Mouse (Mus musculus) frontal cortex, postnatal 36 days (tissue): Measurements from ENCODE around the gene Kif21b.

Experiments
- DNase-seq, 2 experiments: peaks; one replicate each; pipeline ENCODE4 v3.0.0; 2022; ENCODE audit warnings: low spot score in 2 of 2

Gene Kif21b

DNA sequence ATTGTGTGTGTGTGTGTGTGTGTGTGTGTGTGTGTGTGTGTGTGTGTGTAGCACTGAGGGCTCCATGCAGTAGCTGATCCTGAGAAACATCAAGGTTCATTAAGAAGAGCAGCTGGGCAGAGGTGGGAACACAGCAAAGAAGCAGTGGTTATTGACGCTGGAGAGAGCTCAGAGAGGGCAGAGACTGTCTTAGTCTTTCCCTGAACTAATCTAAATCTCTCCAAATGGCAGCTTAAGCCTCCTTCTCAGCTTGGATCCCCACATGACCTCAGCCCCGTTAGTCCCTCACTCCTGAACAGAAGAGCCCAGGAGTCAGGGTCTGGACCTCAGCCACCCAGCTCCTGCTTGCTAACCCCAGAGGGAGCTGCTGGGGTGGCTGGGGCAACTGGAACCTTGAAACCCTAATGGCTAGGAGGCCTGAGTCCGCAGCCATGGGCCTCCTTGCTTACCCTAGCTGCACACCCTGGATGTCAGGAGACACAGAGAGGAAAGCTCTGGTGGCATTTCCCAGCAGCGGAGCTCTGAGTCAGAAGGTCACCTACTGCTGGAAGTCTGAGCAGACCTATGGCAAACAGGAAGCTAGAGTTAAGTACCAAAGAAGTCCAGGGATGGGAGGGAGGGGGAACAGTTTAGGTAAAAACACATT lies 2.1 kb upstream of the Kif21b start:
- no peak for DNase-seq

DNA sequence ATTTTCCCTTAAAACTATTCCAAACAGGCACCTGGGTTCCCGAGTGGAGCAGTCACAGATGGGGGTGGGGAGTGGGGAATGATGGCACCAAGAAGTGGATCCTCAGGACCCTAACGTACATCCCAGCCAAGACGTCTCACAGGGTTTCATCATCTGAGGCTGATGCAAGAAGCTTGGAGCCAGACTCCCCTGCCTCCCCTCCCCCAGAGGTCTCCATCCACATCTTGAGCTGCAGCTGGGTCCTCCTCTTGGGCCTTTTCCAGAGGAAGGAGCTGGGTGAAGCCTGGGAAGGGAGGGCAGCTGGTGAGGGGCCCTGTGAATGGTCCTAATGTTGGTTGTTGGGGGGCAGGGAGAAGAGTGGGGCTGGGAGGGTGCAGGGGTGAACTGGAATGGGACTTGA lies 1.1 kb upstream of the Kif21b start:
- no peak for DNase-seq

DNA sequence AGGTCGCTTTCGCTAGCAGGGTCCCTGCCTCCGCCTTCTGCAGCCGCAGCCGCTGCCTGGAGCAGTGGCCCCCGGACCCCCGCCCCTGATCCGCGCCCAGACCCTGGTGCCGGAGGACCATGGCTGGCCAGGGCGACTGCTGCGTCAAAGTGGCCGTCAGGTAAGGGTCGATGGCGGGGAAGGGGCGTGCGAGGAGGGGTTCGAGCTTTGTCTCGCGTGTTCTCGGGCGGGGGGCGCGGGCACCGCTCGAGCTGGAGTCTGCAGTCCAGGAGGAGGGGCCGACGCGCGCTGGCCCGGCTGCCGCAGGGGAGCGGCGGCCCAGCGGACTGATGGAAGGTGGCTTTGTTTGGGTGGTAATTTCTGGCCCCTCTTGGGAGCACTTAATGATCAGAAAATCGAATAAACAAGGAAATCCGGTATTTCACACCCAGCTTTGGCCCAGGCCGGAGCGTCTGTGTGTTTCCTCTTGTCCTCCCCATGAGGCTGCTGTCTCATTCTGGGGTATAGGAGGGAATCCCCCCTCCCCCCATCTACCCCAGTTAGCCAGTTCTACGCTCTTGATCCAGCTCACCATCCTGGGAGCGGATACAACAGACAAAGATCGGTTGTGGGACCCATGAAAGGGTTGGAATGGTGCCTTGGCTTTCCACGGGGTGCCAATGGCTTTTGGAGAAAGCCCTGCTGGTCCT lies 558 bp downstream of the Kif21b start:
- DNase-seq: no peak

DNA sequence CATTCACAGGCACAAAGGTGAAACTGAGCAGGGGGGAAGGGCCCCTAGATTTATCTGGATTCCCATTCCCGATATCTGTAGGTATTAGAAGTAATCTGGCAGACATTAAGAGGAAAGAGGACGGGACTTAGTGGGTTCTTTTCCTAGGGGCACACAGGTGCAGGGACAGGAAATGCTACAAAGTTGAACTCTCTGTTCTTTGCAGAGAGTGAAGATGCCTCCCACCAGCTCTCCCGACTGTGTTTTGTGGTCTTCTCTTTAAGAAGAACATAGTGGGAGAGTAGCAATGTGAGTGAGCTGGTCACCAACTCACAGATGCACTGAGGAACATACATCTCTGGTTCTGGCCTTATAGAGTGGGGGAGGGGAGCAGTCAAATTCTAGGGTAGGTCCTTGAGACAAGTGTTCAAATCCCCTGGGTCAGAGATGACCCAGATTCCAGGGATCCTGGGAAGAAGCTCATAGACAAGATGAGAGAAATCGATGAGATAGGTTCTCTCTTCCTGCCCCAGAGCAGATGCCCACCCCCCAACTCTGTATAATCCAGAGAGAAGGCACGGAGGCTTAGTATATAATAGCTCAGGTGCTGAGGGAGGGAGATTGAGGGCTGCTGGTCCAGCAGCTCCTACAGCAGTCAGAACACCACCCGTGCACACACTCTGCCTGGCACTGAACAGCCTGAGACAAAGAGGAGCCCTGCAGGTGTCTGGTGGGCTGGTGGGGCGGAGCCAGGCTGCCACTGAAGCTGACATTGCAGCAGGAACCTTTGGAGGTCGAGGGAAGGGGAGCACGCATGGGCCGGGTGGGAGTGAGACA lies 1.4 kb downstream of the Kif21b start:
- no peak for DNase-seq

DNA sequence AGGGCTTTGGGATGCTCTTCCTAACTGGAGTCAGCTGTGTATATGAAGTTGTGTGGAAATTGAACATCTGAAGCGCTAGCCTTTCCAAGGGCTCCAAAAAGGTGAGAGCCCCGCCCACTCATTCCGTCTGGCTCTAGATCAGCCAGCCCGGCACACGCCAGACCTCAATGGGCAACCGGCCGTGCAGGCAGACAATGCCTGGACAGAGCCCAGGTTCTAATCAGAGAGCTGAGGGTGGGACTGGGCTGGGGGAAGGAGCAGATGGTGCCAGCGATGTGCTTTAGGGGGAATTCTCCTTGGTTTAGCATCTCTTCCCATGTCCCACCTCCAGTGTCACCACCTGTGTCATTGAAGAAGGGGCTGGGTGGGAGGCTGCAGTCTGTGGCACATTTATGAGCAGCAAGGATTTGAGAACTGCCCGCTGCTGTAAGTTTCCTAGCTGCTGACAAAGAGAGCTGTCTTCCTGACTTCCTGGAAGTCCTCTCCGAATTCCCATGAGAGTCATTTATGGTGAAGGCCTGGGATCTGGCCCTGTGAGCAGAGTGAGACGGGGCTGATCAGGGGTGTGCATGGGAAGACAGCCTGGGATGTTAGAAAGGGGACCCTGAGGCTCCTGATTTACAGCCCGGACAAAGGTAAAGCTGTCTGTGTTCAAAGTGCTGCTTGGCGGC lies 2.5 kb downstream of the Kif21b start:
- peak in 1 of 2 experiments; percentile 70 for DNase-seq

DNA sequence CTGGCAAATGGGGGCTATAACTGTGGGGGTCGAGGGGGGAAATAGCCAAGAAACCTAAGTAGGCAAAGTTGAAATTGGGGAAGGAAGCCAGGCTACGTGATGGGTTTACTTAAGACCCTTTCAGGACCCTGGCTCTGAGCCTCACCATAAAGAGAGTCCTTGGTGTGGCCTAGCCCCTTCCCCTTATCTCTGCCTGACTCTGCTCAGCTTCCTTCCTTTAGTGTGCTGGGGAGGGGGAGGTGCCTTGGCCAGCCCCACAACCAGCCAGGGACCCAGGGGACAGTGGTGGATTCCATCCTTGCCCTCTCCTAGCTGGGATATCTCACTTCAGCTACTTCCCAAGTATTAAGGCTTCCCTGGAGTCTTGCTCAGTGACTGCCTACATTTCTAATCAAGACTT lies 3.4 kb downstream of the Kif21b start:
- no peak for DNase-seq

DNA sequence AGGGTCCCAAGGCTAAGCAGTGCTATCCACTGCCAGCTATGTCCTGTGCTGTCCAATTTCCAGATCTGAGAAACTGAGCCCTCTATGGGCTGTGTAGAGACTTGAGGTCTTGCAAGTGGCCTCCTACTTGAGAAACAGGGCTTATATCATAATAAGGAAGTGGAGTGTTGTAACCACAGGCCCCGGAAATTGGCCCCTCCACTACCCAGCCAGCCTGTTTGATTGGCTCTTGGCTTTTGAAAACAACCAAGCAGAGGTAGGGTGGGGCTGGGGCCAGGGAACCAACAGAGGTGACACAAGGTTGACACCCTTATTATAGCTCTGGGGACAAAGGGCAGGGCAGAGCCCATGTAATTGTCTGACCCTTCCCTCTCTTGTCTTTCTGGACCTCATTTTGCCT lies 3.9 kb downstream of the Kif21b start:
- no peak for DNase-seq

DNA sequence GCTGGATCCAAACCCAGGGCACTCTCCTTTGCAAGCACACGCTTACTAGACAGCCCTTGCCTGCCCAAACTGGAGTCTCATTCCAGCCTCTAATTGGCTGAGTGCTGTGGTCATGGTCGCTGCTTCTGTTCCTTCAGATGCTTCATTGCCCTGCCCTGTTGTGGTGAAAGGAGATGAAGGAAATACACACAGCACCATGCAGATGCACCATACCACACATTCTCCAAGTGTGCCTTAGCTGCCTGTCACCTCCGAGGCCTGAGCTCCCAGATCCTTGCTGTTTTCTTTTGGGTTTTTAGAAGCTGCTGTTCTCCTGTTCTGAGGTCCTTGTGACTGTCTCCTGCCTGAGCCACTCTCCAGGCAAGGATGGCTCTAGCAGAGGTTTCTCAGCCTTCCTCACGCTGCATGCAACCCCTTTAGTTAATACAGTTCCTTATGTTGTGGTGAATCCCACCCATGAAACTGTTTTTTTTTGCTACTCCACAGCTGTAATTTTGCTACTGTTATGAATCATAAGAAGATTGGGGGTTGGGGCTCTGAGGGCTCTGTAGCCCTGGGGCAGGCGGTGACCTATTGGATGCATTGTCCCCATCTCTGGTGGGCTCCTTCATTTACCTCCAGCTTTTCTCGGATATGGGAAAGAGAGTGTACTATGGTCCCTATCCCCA lies 4.7 kb downstream of the Kif21b start:
- DNase-seq: no peak

DNA sequence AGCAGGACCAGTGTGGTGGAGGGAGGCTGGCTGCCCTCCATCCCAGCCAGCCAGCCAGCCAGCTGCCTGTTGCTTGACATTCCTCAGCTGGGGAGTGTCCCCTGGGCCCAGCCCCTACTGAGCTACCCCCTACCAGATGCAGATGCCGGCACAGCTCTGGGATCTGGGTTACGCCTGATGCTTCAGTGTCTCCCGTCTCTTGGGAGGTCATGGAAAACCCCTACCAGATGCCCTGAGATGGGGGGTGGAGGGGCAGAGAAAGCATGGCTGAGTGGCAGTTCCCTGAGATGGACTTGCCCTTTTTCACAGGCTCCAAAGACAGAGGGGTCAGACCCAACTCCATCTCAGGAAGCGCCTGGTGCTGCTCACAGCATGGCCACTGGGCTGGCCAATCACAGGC lies 5.4 kb downstream of the Kif21b start:
- no peak for DNase-seq

DNA sequence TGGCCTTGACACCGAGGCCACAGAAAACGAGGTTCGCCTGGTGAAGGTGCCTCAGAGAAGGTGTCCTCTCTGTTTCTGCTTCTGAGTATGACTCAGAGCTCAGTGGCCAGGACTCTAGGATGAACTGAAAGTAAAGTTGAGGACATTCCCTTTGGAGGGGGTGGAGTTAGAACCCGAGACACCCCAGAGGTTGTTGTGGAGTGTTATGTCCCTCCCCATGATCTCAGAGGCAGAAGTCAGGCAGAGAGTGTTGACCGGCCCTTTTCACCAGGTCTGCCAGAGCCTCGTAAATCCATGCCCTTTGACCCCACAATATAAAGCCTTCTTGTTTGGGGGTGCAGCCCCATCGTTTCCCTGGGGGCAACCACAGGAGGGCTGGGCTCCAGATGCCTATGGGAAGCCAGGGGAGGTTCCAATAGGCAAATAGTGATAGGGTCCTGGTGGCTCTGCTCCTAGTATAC lies 5.9 kb downstream of the Kif21b start:
- no peak for DNase-seq

DNA sequence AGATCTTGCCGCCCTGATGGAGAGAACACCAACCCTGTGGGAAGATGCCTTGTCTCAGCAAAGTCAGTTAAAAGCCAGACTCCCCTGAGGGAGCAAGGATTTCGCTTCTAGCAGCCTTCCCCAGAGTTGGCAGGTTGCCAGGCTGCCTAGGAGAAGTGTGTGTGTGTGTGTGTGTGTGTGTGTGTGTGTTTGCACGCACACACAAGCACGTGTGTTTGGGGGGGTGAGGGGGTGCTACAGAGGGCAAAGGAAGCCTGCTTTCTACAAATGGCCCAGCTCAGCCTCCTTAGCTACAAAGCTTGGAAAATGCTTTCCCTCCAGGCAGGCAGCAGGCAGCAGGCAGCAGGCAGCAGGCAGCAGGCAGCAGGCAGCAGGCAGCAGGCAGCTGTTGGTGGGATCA lies 6.4 kb downstream of the Kif21b start:
- DNase-seq: no peak

DNA sequence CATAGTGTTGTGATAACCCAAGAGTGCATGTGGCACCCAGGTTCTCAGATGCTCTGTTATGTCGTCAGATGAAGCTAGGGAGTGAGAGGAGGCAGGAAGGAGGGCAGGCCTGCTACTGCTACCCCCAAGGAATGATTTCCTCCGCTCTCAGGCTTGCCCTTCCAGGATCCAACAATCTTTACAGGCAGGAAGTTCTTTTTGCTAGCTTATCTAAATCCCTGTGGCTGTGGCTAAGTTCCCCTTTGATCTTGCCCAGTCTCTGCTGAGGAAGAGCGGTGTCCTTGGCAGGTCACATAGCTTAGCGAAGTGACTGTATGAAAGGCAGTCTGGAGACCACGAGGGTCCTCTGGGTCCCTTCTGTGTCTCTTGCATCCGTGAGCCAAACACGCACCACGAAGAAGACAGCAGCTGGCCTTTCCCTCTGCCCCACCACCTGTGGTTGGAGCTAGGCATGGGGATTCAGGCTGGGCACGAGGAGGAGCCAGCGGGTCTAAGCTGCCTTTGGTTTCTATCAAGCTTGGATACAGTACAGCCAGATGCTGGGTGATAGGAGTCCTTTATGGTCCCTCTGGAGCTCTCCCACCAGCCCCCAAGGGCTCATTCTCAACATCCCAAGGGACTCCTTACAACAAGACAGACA lies 7.1 kb downstream of the Kif21b start:
- no peak for DNase-seq

DNA sequence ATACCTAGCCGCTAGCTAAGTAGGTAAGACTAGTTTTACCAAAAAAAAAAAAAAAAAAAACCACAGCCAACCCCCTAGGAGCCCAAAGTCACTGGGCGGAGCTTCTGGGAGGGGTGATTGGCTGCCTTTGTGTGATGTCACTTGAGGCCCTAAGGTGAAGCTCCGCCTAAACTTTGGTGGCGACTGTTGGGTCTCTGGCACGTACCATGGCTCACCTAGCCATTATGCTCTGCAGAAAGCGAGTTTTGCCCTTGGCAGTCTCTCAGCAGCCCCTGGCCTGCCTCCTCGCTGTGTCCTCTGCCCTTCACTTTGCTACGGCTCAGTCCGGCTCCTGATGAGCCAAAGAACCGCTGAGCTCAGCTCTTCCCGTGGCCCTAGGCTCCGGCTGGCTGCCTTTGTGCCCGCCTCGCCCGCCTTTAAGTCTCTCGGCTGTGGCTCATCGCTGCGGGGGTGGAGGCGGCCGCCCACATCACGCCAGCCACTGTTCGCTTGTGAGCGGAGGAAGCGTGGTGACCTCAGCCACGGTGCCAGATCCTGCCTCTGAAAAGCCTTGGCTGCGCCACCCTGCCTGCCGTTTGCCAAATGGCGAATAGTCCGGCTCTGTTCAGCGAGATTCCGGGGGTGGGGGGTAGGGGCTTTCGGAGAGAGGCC lies 8.9 kb downstream of the Kif21b start:
- DNase-seq: peak; percentile 89

DNA sequence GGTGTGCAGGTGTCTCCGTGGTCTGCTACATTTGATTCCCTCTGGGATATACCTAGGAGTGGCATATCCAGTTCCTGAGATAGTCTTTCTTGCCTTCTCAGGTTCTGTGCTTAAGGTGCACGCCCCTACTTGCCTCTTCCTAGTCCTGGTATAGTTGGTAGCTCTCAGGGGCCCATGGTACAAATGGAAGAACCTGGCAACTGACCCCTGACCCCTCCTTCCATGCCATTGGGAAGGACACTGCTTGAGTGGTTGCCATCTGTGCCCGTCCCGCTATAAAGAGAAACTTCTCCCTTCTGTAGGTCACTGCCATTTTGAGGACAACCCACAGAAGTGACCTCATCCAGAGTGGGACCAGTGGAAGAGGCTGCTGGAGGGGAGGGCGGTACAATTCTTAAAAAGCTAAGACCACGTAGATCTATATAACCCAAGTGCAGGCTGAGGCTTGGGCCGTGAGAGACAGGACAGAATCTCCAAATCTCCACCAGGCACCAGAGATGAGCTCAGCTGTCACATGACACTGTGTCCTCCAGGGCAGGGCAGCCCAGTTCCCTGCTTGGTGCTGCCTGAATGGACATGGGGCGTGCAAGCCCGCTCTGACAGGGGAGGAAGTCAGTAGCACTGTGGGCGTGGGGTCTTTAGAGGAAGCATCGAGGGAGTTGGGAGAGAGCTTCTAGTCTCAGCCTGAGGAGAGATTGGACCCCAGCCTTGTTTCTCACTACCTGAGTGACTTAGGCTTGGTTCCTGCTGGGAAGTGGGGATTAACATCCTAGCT lies 10.2 kb downstream of the Kif21b start:
- DNase-seq: no peak

DNA sequence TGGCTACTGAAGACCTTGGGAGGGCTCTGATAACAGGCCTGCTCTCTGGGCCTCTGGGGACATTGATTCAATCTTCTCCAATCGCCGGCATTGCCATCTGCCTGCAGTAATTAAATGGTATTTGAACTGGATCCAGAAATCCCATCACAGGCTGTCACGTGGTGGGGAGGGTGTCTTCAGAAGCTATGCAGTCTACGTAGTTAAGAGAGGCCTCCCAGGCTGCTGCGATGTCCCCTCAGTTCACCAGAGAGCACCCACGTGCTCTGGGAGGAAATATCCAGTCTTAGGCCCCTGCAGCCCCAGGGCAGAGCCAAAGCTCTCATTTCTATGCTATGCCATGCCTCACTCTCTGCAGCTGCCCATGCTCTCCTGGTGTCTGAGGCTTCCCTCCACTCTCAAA lies 11.1 kb downstream of the Kif21b start:
- DNase-seq: peak in 1 of 2 experiments; percentile 72

DNA sequence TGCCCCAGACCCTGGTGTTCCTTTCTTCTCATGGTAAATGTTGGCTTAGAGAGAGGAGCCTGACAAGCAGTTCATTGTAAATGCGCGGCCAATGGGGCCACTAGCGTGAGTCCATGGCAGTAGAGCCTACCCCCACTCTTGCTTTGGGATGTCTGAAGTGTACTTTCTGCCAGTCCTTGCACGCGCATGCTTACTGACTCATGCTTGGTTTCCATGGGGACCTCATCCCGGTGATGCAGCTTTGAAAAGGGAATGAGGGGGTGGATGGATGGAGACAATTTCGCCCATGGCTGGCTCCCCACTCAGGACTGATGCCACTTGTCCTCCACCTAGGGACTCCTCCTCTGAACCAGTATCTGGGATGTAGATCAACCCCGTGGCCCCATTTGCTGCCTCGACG lies 12.3 kb downstream of the Kif21b start:
- DNase-seq: peak; percentile 76 to 86

DNA sequence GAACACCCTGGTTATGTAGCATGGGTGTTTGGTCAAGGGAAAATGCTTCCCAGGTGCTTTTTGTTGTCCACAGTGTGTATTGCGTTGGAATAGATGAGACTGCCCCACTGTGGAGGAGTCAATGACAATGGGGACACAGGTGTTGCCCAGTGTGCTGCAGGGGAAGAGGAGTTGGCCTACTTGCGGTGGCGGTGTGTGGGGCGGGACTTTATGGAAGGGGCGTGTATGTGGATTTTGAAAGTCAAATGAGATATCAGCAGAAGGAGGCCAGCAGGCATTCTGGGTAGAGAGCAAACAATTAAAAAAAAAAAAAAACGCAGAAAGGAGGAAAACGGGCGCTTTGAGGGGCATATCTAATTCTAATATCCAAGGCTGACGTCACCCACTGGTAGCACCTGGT lies 18.5 kb downstream of the Kif21b start:
- DNase-seq: no peak

DNA sequence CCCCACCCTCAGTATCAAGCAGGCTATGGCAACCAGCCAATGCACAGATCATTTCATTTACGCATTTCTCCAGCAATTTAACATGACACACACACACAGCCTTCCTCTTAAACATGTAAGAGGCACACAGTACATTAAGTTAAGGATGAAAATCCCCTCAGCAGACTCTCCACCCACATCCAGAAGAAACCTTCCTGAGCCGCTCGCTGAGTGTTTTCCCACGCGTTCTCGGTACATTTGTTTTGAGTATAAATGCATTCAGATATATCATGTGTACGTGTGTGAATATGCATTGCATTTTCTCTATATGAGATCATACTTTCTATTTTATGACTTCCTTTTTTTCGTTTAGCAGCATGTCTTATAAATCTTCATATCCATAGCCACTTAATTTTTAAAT lies 20.2 kb downstream of the Kif21b start:
- DNase-seq: no peak

DNA sequence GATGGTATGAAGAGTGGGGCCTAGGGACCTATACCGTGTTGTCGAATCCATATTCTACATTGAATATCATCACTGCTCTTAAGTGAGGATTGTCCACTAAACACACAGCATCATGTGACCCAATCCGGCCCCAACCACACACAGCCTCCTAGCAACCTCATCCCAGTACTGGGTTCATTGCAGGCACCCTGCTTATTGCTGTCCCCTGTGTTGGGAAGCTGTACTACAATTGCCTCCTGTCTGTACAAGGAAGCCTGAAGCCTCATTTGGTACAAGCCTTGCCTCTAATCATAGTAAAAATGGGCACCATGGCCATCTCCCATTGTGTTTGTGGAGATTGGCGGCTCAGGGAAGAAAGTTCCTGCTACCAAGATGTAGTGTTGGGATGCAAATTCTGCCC lies 25.1 kb downstream of the Kif21b start:
- DNase-seq: no peak

DNA sequence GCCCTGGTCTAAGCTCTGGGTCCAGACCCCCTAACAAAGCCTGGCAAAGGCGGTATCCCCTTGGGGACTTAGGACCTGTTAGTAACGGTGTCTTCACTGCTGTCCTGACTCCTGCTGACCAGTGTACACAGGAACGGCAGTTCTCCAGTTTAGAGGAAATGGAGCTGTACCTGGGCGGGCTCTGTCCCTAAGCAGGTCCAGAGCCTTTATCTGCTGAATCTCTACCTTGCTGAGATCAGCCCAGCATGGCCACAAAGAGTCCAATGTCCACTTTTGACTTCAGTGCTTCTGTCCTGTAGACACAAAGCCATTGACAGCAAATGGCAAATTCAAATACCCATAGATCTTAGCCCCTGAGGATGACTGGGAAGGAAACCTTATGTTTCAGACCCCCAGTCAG lies 25.8 kb downstream of the Kif21b start:
- DNase-seq: no peak
